Mouse (Mus musculus): Measurements from ENCODE around the gene Hk1.

Gene Hk1

GRCm38 (mm10) chr10:62379808-62380207, at the start of gene Hk1:
Hk1 (minus strand) TSS chr10:62379908.
- no peak for DNase-seq

GRCm38 (mm10) chr10:62425081-62425871, 45.6 kb upstream of the Hk1 start:
- DNase-seq, result no peak

- no peak for DNase-seq
These were observed 42.5 kb upstream of the Hk1 start, which contains the start of gene Hkdc1 for GRCm38 (mm10) chr10:62422255-62422654. Hkdc1 (minus strand) TSS chr10:62422491.

GRCm38 (mm10) chr10:62421127-62421526, 41.4 kb upstream of the Hk1 start:
- no peak for DNase-seq

GRCm38 (mm10) chr10:62420399-62420798, 40.7 kb upstream of the Hk1 start:
- DNase-seq, result no peak

GRCm38 (mm10) chr10:62419422-62419821, 39.7 kb upstream of the Hk1 start:
- DNase-seq, result no peak

GRCm38 (mm10) chr10:62418831-62419356, 39.2 kb upstream of the Hk1 start:
- DNase-seq, result no peak

GRCm38 (mm10) chr10:62413606-62413982, 33.9 kb upstream of the Hk1 start:
- DNase-seq, result no peak

- DNase-seq, result no peak
These were observed 33.3 kb upstream of the Hk1 start for GRCm38 (mm10) chr10:62412906-62413605.

GRCm38 (mm10) chr10:62411431-62412410, 32.0 kb upstream of the Hk1 start:
- peak; percentile 36 to 48 for DNase-seq

- DNase-seq, result peak; percentile 85 to 89
These were observed 31.2 kb upstream of the Hk1 start for GRCm38 (mm10) chr10:62410943-62411342.

GRCm38 (mm10) chr10:62404901-62405300, 25.2 kb upstream of the Hk1 start:
- DNase-seq, result no peak

- DNase-seq, result peak; percentile 59 to 70
These were observed 22.0 kb upstream of the Hk1 start for GRCm38 (mm10) chr10:62401641-62402111.

- DNase-seq, result no peak
These were observed 3.3 kb upstream of the Hk1 start for GRCm38 (mm10) chr10:62383011-62383410.

GRCm38 (mm10) chr10:62380936-62381335, 1.2 kb upstream of the Hk1 start:
- no peak for DNase-seq

- no peak for DNase-seq
These were observed 20.9 kb downstream of the Hk1 start for GRCm38 (mm10) chr10:62358827-62359226.

GRCm38 (mm10) chr10:62356105-62356730, 23.5 kb downstream of the Hk1 start:
- DNase-seq, result peak; percentile 24 to 49

- no peak for DNase-seq
These were observed 34.6 kb downstream of the Hk1 start for GRCm38 (mm10) chr10:62345147-62345546.

- no peak for DNase-seq
These were observed 35.5 kb downstream of the Hk1 start for GRCm38 (mm10) chr10:62344004-62344752.

GRCm38 (mm10) chr10:62342512-62342911, 37.2 kb downstream of the Hk1 start:
- no peak for DNase-seq

GRCm38 (mm10) chr10:62341956-62342355, 37.8 kb downstream of the Hk1 start:
- DNase-seq, result no peak

All from cerebellum, postnatal 25 days (tissue).